Mouse (Mus musculus): ENCODE measurements around the gene 4930564D02Rik. TPM values are rescaled to one million over a fixed set of nuclear protein-coding genes. Genes with fewer than 3 reads are reported as not detected.

The 4930564D02Rik gene
- total RNA-seq, 2 experiments from 2014 or later: not detected

DNA sequence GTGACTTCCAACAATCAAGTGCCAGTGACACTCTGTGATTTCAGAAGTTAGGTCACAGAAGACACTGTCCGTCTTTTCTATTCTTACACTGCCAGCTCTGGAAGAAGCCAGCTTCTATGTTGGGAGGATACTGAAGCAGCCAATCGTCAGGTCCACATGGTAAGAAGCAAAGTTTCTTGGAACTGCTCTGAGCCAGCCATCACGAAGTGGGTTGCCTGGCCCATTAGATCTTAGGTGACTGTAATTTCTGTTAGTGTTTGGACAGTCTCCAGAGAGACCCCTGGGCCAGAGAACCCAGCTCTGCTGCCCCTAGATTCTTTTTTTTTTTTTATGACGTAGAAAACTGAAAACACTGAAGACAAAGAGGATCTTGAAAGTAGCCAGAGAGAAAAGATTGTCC lies 30.9 kb downstream of the 4930564D02Rik start:
- intact Hi-C loops (cut with DNase I): no loop called here

DNA sequence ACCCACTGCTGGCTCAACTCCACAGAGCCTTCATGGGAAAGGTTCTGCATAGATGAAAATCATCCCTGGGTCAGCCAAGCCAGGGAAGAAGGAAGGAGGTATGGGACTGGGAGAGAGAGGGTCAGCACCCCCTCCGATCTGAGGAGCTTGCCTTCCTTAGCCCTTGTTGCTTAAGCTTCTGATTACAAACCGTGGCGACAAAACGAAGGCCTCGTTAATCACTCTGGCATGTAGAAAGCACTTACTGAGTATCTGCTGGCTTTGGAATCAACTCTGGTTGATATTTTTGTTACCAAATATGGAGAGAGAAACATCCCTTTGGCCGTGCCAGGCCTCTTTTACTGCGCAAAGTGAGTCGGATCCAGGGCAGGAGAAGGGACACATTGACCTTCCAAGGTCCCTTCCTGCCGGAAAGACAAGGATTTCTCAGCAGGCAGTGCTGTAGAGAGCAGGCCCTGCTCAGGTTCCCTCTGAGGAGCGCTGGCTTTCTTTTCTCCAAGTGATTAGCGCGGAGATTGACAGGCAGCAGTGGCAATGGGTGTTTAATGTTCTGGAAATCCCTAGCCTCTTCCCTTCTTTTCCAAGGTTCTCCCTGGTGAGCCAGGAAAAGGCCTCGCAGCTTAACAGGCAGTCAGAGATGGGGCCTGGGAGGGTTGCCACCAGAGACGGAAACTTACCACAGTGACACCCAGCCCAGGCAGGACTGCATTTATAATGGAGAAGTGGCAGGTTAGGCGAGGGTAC lies 33.1 kb downstream of the 4930564D02Rik start:
- intact Hi-C loops (cut with DNase I): no loop called here
- no peak for DNase-seq

More for the DNA sequence above, 30.9 kb downstream of the 4930564D02Rik start:
- DNase-seq: no peak

DNA sequence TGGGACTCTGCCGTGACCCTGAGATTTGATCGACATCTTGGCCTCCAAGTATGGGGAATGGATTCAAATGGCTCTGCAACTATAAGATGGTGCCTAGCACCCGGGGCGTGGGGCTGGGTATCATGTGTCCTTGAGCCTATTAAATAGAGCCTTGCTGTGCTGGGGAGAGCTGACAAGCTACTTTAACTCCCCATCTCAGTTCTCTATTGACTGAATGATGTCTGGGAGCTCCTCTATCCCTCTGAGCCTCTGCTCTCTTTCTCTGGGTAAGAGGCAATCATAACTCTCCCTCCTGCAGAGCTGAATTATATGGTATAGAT lies 33.6 kb downstream of the 4930564D02Rik start:
- no peak for DNase-seq
- intact Hi-C loops (cut with DNase I): no loop called here

DNA sequence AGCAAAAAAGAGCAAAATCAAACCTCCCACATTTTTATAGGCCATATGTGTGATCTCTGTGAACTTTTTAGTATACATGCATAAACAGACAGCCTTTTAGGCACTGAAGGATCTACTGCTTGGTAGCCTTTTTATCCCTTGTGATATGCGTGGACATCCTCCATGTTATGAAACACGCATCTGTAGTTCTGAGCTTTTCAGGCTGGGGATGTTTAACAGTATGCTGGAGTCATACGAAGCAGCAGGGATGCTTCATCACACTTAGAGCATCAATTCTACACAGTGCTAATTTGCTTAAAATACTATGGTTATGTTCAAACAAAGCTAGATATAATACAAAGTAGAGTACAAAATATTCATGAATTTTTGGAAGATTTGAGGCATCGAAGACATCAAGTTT lies 39.2 kb downstream of the 4930564D02Rik start:
- intact Hi-C loops (cut with DNase I): no loop called here

DNA sequence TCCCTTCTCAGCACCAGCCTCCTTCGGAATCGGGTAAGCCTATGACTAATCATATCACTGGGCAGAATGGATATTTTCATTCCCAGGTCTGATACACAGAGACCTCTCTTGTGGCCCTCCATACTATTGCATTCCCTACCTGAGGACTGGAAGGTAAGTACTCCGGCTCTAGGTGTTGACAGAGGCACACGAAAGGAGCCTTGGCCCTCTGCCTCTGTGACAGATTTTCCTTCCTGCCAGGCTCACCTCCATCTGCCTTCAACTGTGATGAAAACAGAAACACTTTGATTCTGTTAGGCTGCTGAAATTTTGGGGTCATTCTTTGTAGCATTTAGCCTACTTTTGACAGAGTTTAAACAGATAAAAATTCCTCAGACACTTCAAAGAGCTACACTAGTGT lies 47.2 kb downstream of the 4930564D02Rik start:
- no peak for DNase-seq
- intact Hi-C loops (cut with DNase I): loop anchor here (1.0 to 10.0 kb wide), 2 partner anchors 51 to 541 kb away; no protein-coding TSS in a partner anchor

More for the DNA sequence above, 39.2 kb downstream of the 4930564D02Rik start:
- DNase-seq: no peak

DNA sequence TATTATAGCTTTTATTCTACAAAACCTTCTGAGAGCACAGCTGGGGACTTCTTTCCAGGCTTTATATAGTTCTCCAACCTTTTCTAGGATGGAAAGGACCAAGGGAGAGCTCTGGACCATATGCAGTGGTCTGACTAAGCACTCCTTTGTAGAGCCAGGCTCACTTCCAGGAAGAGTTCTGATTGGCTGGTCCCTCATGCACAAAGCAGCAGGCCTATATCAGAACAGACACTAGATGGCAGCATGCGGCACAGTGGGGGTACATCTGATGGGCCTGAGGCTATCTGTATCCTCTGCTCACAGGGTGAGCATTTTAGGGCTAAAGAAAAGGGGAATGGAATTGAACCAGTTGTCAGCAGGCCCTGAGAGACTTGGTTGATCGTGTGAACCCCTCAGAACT lies 47.6 kb downstream of the 4930564D02Rik start:
- intact Hi-C loops (cut with DNase I): loop anchor here (1.0 to 10.0 kb wide), 2 partner anchors 51 to 541 kb away; no protein-coding TSS in a partner anchor
- DNase-seq: peak; percentile 41 to 62

DNA sequence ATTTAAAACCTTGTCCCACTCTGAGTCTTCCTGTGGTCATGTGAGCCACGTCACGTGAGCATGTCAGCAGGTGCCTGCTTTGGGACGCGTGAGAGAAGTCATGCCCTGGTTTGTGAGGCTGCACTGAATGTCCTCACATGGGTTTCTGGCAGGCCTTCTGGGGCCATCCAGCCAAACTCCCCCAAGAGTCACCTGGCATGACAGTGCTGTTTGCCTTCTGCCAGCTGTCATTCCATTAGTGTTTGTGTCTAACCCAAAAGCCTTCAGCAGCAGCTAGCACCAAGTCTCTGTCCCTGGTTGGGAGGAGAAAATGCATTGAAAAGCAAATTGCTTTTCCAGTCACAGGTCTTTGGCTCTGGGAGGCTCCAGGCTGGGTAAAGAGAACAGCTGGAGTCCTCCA lies 50.0 kb downstream of the 4930564D02Rik start:
- DNase-seq: peak; percentile 15 to 38
- intact Hi-C loops (cut with DNase I): loop anchor here (10.0 kb wide), 1 partner anchor 538 kb away; no protein-coding TSS in a partner anchor

DNA sequence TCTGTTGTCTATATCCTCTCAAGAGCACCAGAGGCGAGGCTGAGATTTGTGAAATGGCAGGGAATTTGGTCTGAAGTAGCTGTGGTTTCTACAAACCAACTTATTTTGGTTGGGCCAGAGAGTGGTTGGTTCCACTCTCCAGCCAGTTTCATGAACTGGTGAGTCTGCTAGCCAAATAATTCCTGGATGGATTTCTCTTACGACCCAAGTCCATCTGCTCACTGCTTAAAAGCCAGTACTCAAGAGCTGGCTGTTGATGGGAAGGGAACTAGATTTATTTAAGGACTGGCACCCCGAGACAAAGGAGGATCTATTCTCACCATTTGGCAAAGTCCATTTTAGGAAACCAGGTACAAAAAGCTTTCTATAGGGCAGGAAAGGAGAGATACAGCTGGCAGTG lies 57.1 kb downstream of the 4930564D02Rik start:
- DNase-seq: no peak
- intact Hi-C loops (cut with DNase I): no loop called here

DNA sequence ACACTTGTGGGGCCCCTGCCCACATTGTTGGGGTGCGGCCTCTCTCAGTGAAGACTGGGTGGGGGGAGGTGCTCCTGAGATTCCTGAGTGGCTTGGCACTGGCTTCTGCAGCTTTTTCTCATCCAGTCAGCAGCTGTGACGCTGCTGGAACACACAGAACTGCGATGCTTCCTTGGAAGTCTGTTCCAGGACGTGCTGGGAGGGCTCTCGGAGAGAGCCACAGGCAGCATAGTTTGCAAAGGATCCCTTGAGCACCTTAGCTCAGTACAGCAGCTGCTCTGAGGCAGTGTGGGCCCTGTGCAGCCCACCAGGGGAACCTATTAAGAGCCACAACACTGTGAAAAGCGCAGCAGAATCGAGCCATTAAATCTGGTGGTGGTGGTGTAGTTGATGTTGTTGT lies 61.2 kb downstream of the 4930564D02Rik start:
- DNase-seq: no peak
- intact Hi-C loops (cut with DNase I): no loop called here

Other genes starting within 250 kb of the 4930564D02Rik start
- 1 to 10 TPM; 4.8 to 8.0 TPM for gene Mov10, start 248.3 kb upstream of the 4930564D02Rik start, total RNA-seq (2021)
- 10 to 100 TPM; 19.1 to 22.5 TPM for gene St7l, start 202.8 kb upstream of the 4930564D02Rik start, total RNA-seq (2021)
- gene Capza1, start 202.3 kb upstream of the 4930564D02Rik start, total RNA-seq (2021): 10 to 100 TPM; 32.2 to 38.7 TPM
- 1 to 10 TPM; 1.1 to 1.8 TPM for gene Wnt2b, start 104.9 kb upstream of the 4930564D02Rik start, total RNA-seq (2021)
- gene Cttnbp2nl, start 13.7 kb upstream of the 4930564D02Rik start, total RNA-seq (2021): 10 to 100 TPM; 18.9 to 19.6 TPM

All from heart, postnatal 36 days (tissue).